Mouse (Mus musculus): Measurements from ENCODE around the gene Gm17387. TPM values are rescaled to one million over a fixed set of nuclear protein-coding genes. Genes with fewer than 3 reads are reported as not detected.
"Not testable (repeated sequence)": the region's sequence is repeated elsewhere in the genome, so short reads cannot be mapped to it uniquely, and the experiment has no call there.

Gm17387 gene
- polyA plus RNA-seq, 1 experiment from 2014 or later, result not detected

DNA sequence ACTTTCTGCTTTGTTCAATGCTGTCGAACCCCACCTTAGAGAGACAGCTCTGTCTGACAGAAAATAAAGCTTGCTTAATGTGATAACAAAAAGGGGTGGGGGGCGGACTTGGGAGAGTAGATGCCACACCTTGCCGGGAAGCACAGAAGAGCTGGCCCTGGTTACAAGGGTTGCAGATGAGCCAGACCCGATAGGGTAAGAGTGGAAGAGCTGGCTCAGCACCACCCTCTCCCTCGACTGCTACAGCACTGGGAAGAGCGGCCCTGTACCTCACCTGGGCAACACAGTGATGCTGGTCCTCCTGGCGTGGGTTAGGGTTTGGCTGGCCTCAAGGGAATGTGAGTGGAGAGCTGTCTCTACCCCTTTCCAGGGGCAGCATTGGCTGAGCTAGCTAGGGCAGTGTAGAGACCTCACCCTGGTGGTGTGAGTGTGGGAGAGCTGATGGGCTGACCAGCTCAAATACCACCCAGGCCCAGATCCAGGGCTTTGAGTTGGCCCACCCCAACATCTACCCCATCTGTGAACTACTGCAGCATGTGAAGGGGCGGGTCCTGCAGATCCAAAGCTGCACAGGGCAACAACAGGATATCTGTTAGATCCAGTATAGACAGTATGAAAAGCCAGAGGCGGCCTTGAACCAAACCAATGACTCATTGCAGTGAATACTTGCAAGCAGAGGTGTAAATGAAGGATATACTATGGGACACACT lies 3.7 kb downstream of the Gm17387 start:
- WGBS (ENCODE audit: insufficient replicate concordance), result 61% methylated on average over 9 of the region's 9 CpGs
- DNase-seq, result no peak
- no peaks in the 10 kb centered on the region for H3K9me3 ChIP-seq (ENCODE audit: low read length)
- no peak overlapping the region for H3K27ac ChIP-seq (ENCODE audit: low read depth)
- no peak overlapping the region for H3K4me3 ChIP-seq (ENCODE audit: low read depth, low read length)
- no peaks in the 10 kb centered on the region for H3K27me3 ChIP-seq (ENCODE audit: insufficient read depth, low read length)
- TF ChIP-seq CTCF (IDR thresholded peaks at IDR 0.05; ENCODE audit: low read depth) (no peak), EP300 (IDR thresholded peaks at IDR 0.05; ENCODE audit: low read depth) (no peak)
- peak; percentile 40; the same call in 1 of the 2 replicates for ATAC-seq
- H3K9ac ChIP-seq (replicated peaks), result no peak overlapping the region
- no peaks in the 10 kb centered on the region for H3K36me3 ChIP-seq (replicated peaks; ENCODE audit: insufficient read depth, low read length)
- H3K4me1 ChIP-seq (ENCODE audit: insufficient read depth), result peaks cover 4% of the 10 kb centered on the region; the same call in 1 of the 2 replicates
- H3K4me2 ChIP-seq (ENCODE audit: low read depth, low read length), result no peak overlapping the region

DNA sequence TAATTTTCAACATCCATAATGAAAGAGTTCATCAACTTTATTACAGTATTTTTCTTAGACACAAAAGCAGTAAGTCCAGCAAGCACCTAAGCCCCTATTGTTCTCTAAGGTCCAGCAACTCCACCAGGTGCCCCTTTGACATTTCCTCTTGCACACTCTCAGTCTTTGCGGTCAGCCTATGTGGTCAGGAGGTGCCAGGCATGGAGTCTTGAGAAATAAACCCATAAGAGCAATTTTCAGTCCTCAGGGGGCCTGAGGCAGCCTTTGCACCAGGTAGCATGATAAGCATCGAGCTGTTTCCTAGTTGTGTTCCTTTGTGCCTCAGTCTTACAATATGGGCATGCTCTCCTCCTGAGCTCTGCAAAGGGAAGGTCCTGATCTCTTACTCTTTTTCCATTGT lies 7.7 kb downstream of the Gm17387 start:
- not testable (repeated sequence) for DNase-seq; H3K27me3 ChIP-seq (ENCODE audit: insufficient read depth, low read length); H3K9me3 ChIP-seq (ENCODE audit: low read length); H3K27ac ChIP-seq (ENCODE audit: low read depth); H3K4me3 ChIP-seq (ENCODE audit: low read depth, low read length); ATAC-seq; H3K9ac ChIP-seq (replicated peaks); H3K36me3 ChIP-seq (replicated peaks; ENCODE audit: insufficient read depth, low read length); H3K4me2 ChIP-seq (ENCODE audit: low read depth, low read length)
- WGBS (ENCODE audit: insufficient replicate concordance), result 37% methylated on average over 1 of the region's 2 CpGs
- H3K4me1 ChIP-seq (ENCODE audit: insufficient read depth), result peaks cover 17% of the 10 kb centered on the region

DNA sequence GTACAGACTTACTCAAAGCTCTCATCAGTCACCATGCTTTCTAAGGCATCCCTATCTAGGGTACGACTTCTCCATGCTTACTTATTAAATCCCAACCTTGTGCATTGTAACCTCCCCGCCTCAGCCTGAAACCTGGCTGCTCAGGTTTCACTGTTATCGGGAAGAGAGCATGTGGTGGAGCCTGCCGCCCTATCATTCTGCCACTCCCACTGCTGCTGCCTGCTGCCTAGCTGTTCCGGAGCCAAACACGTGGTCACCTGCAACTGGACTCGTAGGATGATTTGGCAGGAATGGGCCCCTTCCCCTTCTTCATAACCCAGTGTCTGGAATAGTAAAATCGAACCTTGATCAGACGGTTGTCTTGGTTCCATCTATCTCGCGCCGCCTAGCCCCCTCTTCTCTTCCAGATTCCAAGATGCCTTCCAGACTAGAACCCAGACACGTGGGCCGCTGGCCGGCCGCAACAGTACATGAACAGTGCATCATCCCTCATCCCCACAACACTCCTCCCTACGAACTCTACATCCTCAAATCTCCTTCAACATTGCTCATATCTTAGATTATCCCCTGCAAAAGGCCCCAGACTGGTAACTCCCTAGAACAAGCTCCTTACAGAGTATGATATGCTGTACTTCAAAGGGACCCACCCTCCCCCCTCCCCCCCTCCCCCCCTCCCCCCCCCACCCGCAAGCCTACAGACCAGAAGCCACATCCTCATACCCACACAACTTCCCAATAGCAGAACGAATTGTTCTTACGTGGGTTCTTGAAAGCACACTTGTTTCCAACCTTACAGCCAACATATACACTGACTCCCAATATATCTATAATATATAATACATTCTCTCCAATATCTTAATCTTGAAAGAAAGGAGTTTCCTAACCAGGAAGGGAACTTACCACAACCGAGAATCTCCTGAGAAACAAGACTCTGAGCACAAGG lies 9.4 kb downstream of the Gm17387 start:
- H3K27ac ChIP-seq (ENCODE audit: low read depth), result peak overlapping the region; percentile 69
- peak; percentile 14 for DNase-seq

DNA sequence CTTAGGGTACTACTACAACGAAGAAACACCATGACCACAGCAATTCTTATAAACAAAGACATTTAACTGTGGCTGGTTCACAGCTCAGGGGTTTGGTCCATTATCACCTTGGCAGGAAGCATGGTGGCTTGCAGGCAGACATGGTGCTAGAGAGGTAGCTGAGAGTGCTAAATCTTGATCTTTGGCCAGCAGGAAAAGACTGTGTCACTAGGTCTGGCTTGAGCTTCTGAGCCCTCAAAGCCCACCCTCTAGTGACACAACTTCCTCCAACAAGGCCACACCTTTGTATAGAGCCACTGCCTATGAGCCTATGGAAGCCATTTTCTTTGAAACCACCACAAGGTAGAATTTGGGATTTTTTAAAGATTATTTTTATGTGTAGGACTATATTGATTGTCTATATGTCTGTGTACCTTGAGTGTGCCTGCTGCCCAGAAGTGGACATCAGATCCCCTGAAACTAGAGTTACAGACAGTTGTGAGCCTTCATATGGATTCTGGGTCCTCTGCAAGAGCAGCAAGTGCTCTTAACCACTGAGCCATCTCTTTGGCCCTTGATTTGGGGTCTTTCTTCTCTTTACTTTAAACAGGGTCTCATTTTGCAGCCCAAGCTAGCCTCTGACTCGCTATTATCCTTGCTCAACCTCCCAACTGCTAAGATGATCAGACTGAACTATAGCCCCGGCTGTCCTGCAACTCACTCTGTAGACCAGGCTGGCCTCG lies 10.6 kb downstream of the Gm17387 start:
- ATAC-seq (no peak), DNase-seq (no peak)
- Histone ChIP-seq H3K4me2 (ENCODE audit: low read depth, low read length) (no peak overlapping the region), H3K27ac (ENCODE audit: low read depth) (peak overlapping the region; percentile 69; the same call in 1 of the 2 replicates), H3K9ac (replicated peaks) (no peak overlapping the region), H3K36me3 (replicated peaks; ENCODE audit: insufficient read depth, low read length) (no peaks in the 10 kb centered on the region), H3K9me3 (ENCODE audit: low read length) (no peaks in the 10 kb centered on the region), H3K27me3 (ENCODE audit: insufficient read depth, low read length) (no peaks in the 10 kb centered on the region), H3K4me1 (ENCODE audit: insufficient read depth) (peaks cover 20% of the 10 kb centered on the region), H3K4me3 (ENCODE audit: low read depth, low read length) (no peak overlapping the region)
- WGBS (ENCODE audit: insufficient replicate concordance), result 80% methylated on average over 4 of the region's 4 CpGs
- TF ChIP-seq CTCF (IDR thresholded peaks at IDR 0.05; ENCODE audit: low read depth) (no peak), EP300 (IDR thresholded peaks at IDR 0.05; ENCODE audit: low read depth) (no peak)

More for the DNA sequence above, 9.4 kb downstream of the Gm17387 start:
- Histone ChIP-seq H3K4me2 (ENCODE audit: low read depth, low read length) (peak overlapping the region; percentile 14; the same call in 1 of the 2 replicates), H3K9ac (replicated peaks) (no peak overlapping the region), H3K36me3 (replicated peaks; ENCODE audit: insufficient read depth, low read length) (no peaks in the 10 kb centered on the region), H3K4me1 (ENCODE audit: insufficient read depth) (peaks cover 20% of the 10 kb centered on the region), H3K4me3 (ENCODE audit: low read depth, low read length) (no peak overlapping the region), H3K27me3 (ENCODE audit: insufficient read depth, low read length) (no peaks in the 10 kb centered on the region), H3K9me3 (ENCODE audit: low read length) (no peaks in the 10 kb centered on the region)
- 49% methylated on average over 20 of the region's 21 CpGs for WGBS (ENCODE audit: insufficient replicate concordance)
- TF ChIP-seq CTCF (IDR thresholded peaks at IDR 0.05; ENCODE audit: low read depth) (no peak), EP300 (IDR thresholded peaks at IDR 0.05; ENCODE audit: low read depth) (no peak)
- peak; percentile 33; the same call in 1 of the 2 replicates for ATAC-seq

DNA sequence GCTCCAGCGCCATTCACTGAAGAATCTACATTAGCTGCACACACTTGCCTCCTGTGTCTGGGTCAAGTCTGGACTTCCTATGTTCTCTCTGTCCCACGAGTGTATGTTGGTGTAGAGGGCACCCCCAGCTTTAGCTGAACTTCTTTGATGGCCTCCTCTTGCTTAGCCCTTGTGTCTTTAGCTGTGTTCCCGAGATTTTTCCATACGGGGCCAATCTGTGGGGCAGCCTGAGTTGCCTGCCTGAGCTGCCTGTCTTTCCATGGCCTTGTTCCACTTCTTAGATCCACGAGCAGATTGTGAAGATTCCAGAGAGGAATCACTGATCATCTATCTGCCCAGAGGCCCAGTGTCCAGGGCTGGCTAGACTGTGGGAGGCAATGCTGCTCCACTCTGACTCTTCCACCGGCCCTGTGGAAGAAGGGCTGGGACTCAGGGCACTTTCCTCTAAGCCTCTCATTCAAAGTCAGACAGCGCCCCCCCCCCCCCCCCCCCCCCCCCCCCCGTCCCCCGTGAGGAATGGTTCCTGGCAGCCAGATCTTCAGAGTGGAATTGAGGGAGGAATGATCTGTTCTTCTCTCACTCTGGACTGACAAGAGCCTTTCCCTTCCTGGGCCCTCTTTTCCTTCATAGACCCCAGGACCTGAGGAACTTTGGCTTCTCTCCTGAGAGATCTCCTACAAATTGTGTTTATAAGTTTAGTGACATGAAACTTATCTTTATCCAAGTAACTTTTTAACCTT lies 12.1 kb downstream of the Gm17387 start:
- H3K4me2 ChIP-seq (ENCODE audit: low read depth, low read length), result no peak overlapping the region
- 58% methylated on average over 6 of the region's 9 CpGs for WGBS (ENCODE audit: insufficient replicate concordance)

More for the DNA sequence above, 12.1 kb downstream of the Gm17387 start:
- no peak overlapping the region for H3K4me3 ChIP-seq (ENCODE audit: low read depth, low read length)
- no peaks in the 10 kb centered on the region for H3K9me3 ChIP-seq (ENCODE audit: low read length)
- DNase-seq (peak; percentile 12), ATAC-seq (no peak)
- TF ChIP-seq CTCF (IDR thresholded peaks at IDR 0.05; ENCODE audit: low read depth), result no peak
- no peak for TF ChIP-seq EP300 (IDR thresholded peaks at IDR 0.05; ENCODE audit: low read depth)
- H3K9ac ChIP-seq (replicated peaks), result no peak overlapping the region
- no peaks in the 10 kb centered on the region for H3K27me3 ChIP-seq (ENCODE audit: insufficient read depth, low read length)
- H3K36me3 ChIP-seq (replicated peaks; ENCODE audit: insufficient read depth, low read length), result no peaks in the 10 kb centered on the region
- peak overlapping the region; percentile 71 for H3K27ac ChIP-seq (ENCODE audit: low read depth)
- peaks cover 19% of the 10 kb centered on the region for H3K4me1 ChIP-seq (ENCODE audit: insufficient read depth)

Measured in liver, postnatal 0 days (tissue).